Comparison of ENCODE assay signal across 8 mouse cellular contexts in the genomic region with DNA sequence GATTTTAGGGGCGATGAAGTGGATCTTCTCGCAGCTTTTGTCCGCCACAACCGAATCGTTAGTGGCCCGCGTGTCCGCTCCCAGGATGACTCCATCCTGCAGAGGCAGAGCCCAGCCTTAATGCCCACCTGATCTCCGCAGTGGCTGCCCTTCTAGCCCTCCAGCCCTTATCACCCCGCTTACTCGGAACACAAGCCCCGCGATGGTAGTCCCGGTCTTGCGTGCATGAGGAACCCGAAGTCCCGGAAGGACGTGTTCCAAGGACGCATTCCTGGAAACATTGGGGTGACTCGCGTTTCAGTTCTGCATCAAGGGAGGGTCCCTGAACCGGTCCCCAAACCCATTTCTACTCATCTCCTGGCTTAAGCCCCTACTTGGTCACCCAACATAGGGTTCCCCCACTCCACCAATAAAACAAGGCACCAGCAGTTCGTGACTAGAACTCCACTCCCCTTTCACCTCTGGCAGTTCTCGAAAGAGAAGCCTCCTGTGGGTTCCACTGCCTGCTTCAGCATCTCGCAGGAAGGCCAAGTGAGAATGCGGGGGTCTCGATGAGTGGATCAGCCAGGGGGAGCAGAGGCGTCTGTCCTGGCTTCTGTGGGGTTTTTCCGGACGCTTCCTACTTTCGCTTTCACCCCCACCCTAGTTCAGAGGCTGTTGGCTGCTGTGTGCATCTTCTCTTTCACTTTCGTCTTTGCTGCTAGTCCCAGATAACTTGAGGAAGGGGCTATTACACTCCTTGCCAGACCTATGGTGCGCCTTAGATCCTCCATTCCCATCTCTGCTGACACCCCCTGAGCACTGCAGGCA. TPM values are rescaled to one million over a fixed set of nuclear protein-coding genes. Genes with fewer than 3 reads are reported as not detected.
DNase-seq lines count a peak whose midpoint lies in the region; ATAC-seq and TF ChIP-seq lines count a peak whose summit lies in the region.

No protein-coding gene starts in this region.

- H3K9me3 ChIP-seq in heart, embryonic 11.5 days (replicated peaks; ENCODE audit: control insufficient read depth, low read length) = no peaks in the 10 kb centered on the region
- H3K9me3 ChIP-seq in kidney, embryonic 15.5 days (replicated peaks) = no peaks in the 10 kb centered on the region
- no peaks in the 10 kb centered on the region for H3K9me3 ChIP-seq in liver, postnatal 0 days (ENCODE audit: low read length)
- H3K9me3 ChIP-seq in neural tube, embryonic 15.5 days (replicated peaks) = no peaks in the 10 kb centered on the region

- H3K27me3 ChIP-seq in C2C12 (ENCODE audit: control insufficient read depth, insufficient read depth, insufficient read length) = no peaks in the 10 kb centered on the region
- H3K27me3 ChIP-seq in heart, embryonic 11.5 days (ENCODE audit: control insufficient read depth, insufficient read depth, low read length) = no peaks in the 10 kb centered on the region
- no peaks in the 10 kb centered on the region for H3K27me3 ChIP-seq in kidney, embryonic 15.5 days
- H3K27me3 ChIP-seq in liver, postnatal 0 days (ENCODE audit: insufficient read depth, low read length) = no peaks in the 10 kb centered on the region
- no peaks in the 10 kb centered on the region for H3K27me3 ChIP-seq in neural tube, embryonic 15.5 days (replicated peaks)

- H3ac ChIP-seq in C2C12 (ENCODE audit: control insufficient read depth, insufficient read length, low read depth) = peak overlapping the region; percentile 79

- peaks cover 29% of the 10 kb centered on the region for H3K36me3 ChIP-seq in C2C12 (ENCODE audit: control insufficient read depth, insufficient read depth)
- H3K36me3 ChIP-seq in heart, embryonic 11.5 days (ENCODE audit: control insufficient read depth, insufficient read depth, low read length) = peaks cover 16% of the 10 kb centered on the region
- H3K36me3 ChIP-seq in kidney, embryonic 15.5 days = peaks cover 17% of the 10 kb centered on the region
- H3K36me3 ChIP-seq in liver, postnatal 0 days (replicated peaks; ENCODE audit: insufficient read depth, low read length) = peaks cover 11% of the 10 kb centered on the region
- 0 out of 2 replicates have a peak, but pooled peaks cover under 1% of the 10 kb centered on the region for H3K36me3 ChIP-seq in neural tube, embryonic 15.5 days

- peak overlapping the region; percentile 94 for H3K27ac ChIP-seq in heart, embryonic 11.5 days (ENCODE audit: low read depth, low read length)
- peak overlapping the region; percentile 91 for H3K27ac ChIP-seq in kidney, embryonic 15.5 days
- H3K27ac ChIP-seq in liver, postnatal 0 days (ENCODE audit: low read depth) = peak overlapping the region; percentile 92
- H3K27ac ChIP-seq in neural tube, embryonic 15.5 days (replicated peaks) = peak overlapping the region; percentile 94

- H3K4me2 ChIP-seq in heart, embryonic 11.5 days = peak overlapping the region; percentile 97
- H3K4me2 ChIP-seq in kidney, embryonic 15.5 days = peak overlapping the region; percentile 97
- peak overlapping the region; percentile 92 for H3K4me2 ChIP-seq in liver, postnatal 0 days (ENCODE audit: low read depth, low read length)
- peak overlapping the region; percentile 94 for H3K4me2 ChIP-seq in neural tube, embryonic 15.5 days

- H3K79me3 ChIP-seq in C2C12 (ENCODE audit: low read depth) = peaks cover 2% of the 10 kb centered on the region

- H3K9ac ChIP-seq in heart, embryonic 11.5 days (ENCODE audit: low read depth, low read length) = peak overlapping the region; percentile 90
- H3K9ac ChIP-seq in kidney, embryonic 15.5 days = peak overlapping the region; percentile 68
- peak overlapping the region; percentile 87 for H3K9ac ChIP-seq in liver, postnatal 0 days (replicated peaks)
- H3K9ac ChIP-seq in neural tube, embryonic 15.5 days (replicated peaks) = peak overlapping the region; percentile 82

- peaks cover 8% of the 10 kb centered on the region for H3K4me1 ChIP-seq in heart, embryonic 11.5 days (ENCODE audit: control insufficient read depth, insufficient read depth, low read length)
- peaks cover 22% of the 10 kb centered on the region for H3K4me1 ChIP-seq in kidney, embryonic 15.5 days
- peaks cover 14% of the 10 kb centered on the region for H3K4me1 ChIP-seq in liver, postnatal 0 days (ENCODE audit: insufficient read depth)
- peaks cover 26% of the 10 kb centered on the region for H3K4me1 ChIP-seq in neural tube, embryonic 15.5 days

- 2% methylated on average over 33 of the region's 33 CpGs for WGBS in heart, embryonic 11.5 days (ENCODE audit: insufficient replicate concordance)
- WGBS in kidney, embryonic 15.5 days = under 1% methylated on average over 33 of the region's 33 CpGs
- 0% methylated on average over 33 of the region's 33 CpGs for WGBS in liver, postnatal 0 days (ENCODE audit: insufficient replicate concordance)
- WGBS in neural tube, embryonic 15.5 days = 1% methylated on average over 33 of the region's 33 CpGs

- no peaks in the 10 kb centered on the region for H3K79me2 ChIP-seq in C2C12 (ENCODE audit: control insufficient read depth, insufficient read depth)

- 0 out of 2 replicates have a peak, but pooled peaks have one; percentile 32 for ATAC-seq in heart, embryonic 11.5 days (replicated peaks; ENCODE audit: insufficient number of reproducible peaks, low FRiP score, low TSS enrichment)
- ATAC-seq in kidney, embryonic 15.5 days (replicated peaks; ENCODE audit: low FRiP score) = no peak; the same call in none of the 2 replicates
- peak; percentile 8 for ATAC-seq in liver, postnatal 0 days
- peak; percentile 63 for ATAC-seq in neural tube, embryonic 15.5 days (ENCODE audit: low FRiP score)

- no peak for TF ChIP-seq CTCF in C2C12 (IDR thresholded peaks at IDR 0.05; ENCODE audit: control insufficient read depth, insufficient read depth, insufficient read length)
- no peak for TF ChIP-seq CTCF in liver, postnatal 0 days (IDR thresholded peaks at IDR 0.05; ENCODE audit: low read depth)

- TF ChIP-seq EP300 in liver, postnatal 0 days (IDR thresholded peaks at IDR 0.05; ENCODE audit: low read depth) = no peak

- peak overlapping the region; percentile 71 for H3K4me3 ChIP-seq in C2C12 (ENCODE audit: insufficient read depth, poor library complexity, severe bottlenecking)
- H3K4me3 ChIP-seq in heart, embryonic 11.5 days (ENCODE audit: low read depth, low read length) = peak overlapping the region; percentile 83
- H3K4me3 ChIP-seq in kidney, embryonic 15.5 days (replicated peaks) = peak overlapping the region; percentile 92
- H3K4me3 ChIP-seq in liver, postnatal 0 days (ENCODE audit: low read depth, low read length) = peak overlapping the region; percentile 58
- H3K4me3 ChIP-seq in neural tube, embryonic 15.5 days (replicated peaks) = peak overlapping the region; percentile 77

- DNase-seq in MEL-GATA-1-ER (ENCODE audit: extremely low read depth, low read depth) = peak; percentile 36
- peak; percentile 39 for DNase-seq in embryo, embryonic 10.5 days (ENCODE audit: low spot score)
- DNase-seq in liver, postnatal 0 days = peak; percentile 58
- DNase-seq in urinary bladder, postnatal 36 days (ENCODE audit: low spot score in 2 of 2) = peak; percentile 42 to 45

TF ChIP-seq in C2C12, 6 proteins besides CTCF, POLR2A, EP300 and RAD21:
- TF ChIP-seq MAX (IDR thresholded peaks at IDR 0.05) = no peak
- no peak for TF ChIP-seq FOSL1 (IDR thresholded peaks at IDR 0.05; ENCODE audit: insufficient read depth, low read length, poor library complexity, severe bottlenecking)
- no peak for TF ChIP-seq MYOD1 (IDR thresholded peaks at IDR 0.05; ENCODE audit: control insufficient read depth, insufficient read length, low read depth)
- no peak for TF ChIP-seq MYOG (IDR thresholded peaks at IDR 0.05; ENCODE audit: control insufficient read depth, extremely low read depth, insufficient read length)
- no peak for TF ChIP-seq CEBPB (IDR thresholded peaks at IDR 0.05; ENCODE audit: low read depth)
- TF ChIP-seq USF1 (IDR thresholded peaks at IDR 0.05; ENCODE audit: low read depth) = no peak
TF ChIP-seq in C2C12: peak in this region for 0.

RNA-seq across cellular contexts. Expression of a gene that starts 0.5 kb away (rescaled TPM):
- polyA plus RNA-seq in C2C12 (2012; fragmentation: generic; extraction: Trizol) = 73.5 TPM
- polyA plus RNA-seq in heart, embryonic 11.5 days (2014; fragmentation: Nextera tagmentation; extraction: Ambion mirVana) = 50.8 and 60.0 TPM in 2 replicates
- polyA plus RNA-seq in kidney, embryonic 15.5 days (2015; fragmentation: Nextera tagmentation; extraction: Ambion mirVana) = 43.8 and 44.5 TPM in 2 replicates
- polyA plus RNA-seq in liver, postnatal 0 days (2015; fragmentation: Nextera tagmentation; extraction: Ambion mirVana) = 57.1 and 62.0 TPM in 2 replicates
- polyA plus RNA-seq in neural tube, embryonic 15.5 days (2015; fragmentation: Nextera tagmentation; extraction: Ambion mirVana) = 86.8 and 142 TPM in 2 replicates

RNA-seq across cellular contexts. Expression of a gene that starts 4.0 kb away (rescaled TPM):
- polyA plus RNA-seq in C2C12 (2012; fragmentation: generic; extraction: Trizol) = 0.16 TPM
- 1.1 and 1.3 TPM in 2 replicates for polyA plus RNA-seq in heart, embryonic 11.5 days (2014; fragmentation: Nextera tagmentation; extraction: Ambion mirVana)
- polyA plus RNA-seq in kidney, embryonic 15.5 days (2015; fragmentation: Nextera tagmentation; extraction: Ambion mirVana) = 1.2 and 1.7 TPM in 2 replicates
- polyA plus RNA-seq in liver, postnatal 0 days (2015; fragmentation: Nextera tagmentation; extraction: Ambion mirVana) = 0.16 and 0.31 TPM in 2 replicates
- 3.2 and 3.5 TPM in 2 replicates for polyA plus RNA-seq in neural tube, embryonic 15.5 days (2015; fragmentation: Nextera tagmentation; extraction: Ambion mirVana)

RNA-seq across cellular contexts. Expression of a gene that starts 5.5 kb away (rescaled TPM):
- 1.4 TPM for polyA plus RNA-seq in C2C12 (2012; fragmentation: generic; extraction: Trizol)
- 0.70 and 2.6 TPM in 2 replicates for polyA plus RNA-seq in heart, embryonic 11.5 days (2014; fragmentation: Nextera tagmentation; extraction: Ambion mirVana)
- 1.3 and 2.8 TPM in 2 replicates for polyA plus RNA-seq in kidney, embryonic 15.5 days (2015; fragmentation: Nextera tagmentation; extraction: Ambion mirVana)
- polyA plus RNA-seq in liver, postnatal 0 days (2015; fragmentation: Nextera tagmentation; extraction: Ambion mirVana) = 322 and 346 TPM in 2 replicates
- polyA plus RNA-seq in neural tube, embryonic 15.5 days (2015; fragmentation: Nextera tagmentation; extraction: Ambion mirVana) = 3.1 and 3.3 TPM in 2 replicates

RNA-seq across cellular contexts. Expression of a gene that starts 28.2 kb away (rescaled TPM):
- polyA plus RNA-seq in C2C12 (2012; fragmentation: generic; extraction: Trizol) = 79.1 TPM
- 28.6 and 39.9 TPM in 2 replicates for polyA plus RNA-seq in heart, embryonic 11.5 days (2014; fragmentation: Nextera tagmentation; extraction: Ambion mirVana)
- polyA plus RNA-seq in kidney, embryonic 15.5 days (2015; fragmentation: Nextera tagmentation; extraction: Ambion mirVana) = 30.1 and 33.9 TPM in 2 replicates
- polyA plus RNA-seq in liver, postnatal 0 days (2015; fragmentation: Nextera tagmentation; extraction: Ambion mirVana) = 5.1 and 5.2 TPM in 2 replicates
- polyA plus RNA-seq in neural tube, embryonic 15.5 days (2015; fragmentation: Nextera tagmentation; extraction: Ambion mirVana) = 10.8 and 14.1 TPM in 2 replicates

RNA-seq across cellular contexts. Expression of a gene that starts 37.5 kb away (rescaled TPM):
- 14.4 TPM for polyA plus RNA-seq in C2C12 (2012; fragmentation: generic; extraction: Trizol)
- 14.7 and 17.4 TPM in 2 replicates for polyA plus RNA-seq in heart, embryonic 11.5 days (2014; fragmentation: Nextera tagmentation; extraction: Ambion mirVana)
- 36.4 and 41.9 TPM in 2 replicates for polyA plus RNA-seq in kidney, embryonic 15.5 days (2015; fragmentation: Nextera tagmentation; extraction: Ambion mirVana)
- 11.5 and 11.8 TPM in 2 replicates for polyA plus RNA-seq in liver, postnatal 0 days (2015; fragmentation: Nextera tagmentation; extraction: Ambion mirVana)
- polyA plus RNA-seq in neural tube, embryonic 15.5 days (2015; fragmentation: Nextera tagmentation; extraction: Ambion mirVana) = 9.3 and 14.9 TPM in 2 replicates

Comparison
In these comparisons a context has a peak if more than half of its experiments do, and no peak if none do; other contexts are left out.
1. RNA of a gene that starts 5.5 kb away (polyA plus RNA-seq): 322 to 346 TPM in liver, postnatal 0 days; 3.1 to 3.3 TPM in neural tube, embryonic 15.5 days, 1.3 to 2.8 TPM in kidney, embryonic 15.5 days, 0.70 to 2.6 TPM in heart, embryonic 11.5 days and 1.4 TPM in C2C12 (single experiment); every median in the first group is over 10 times any median in the second.
2. Peak in every context shown above with its lines, with median percentiles within 50 percentile points of each other: H3K4me3 ChIP-seq, DNase-seq, H3K27ac ChIP-seq, H3K4me2 ChIP-seq and H3K9ac ChIP-seq.